Mouse (Mus musculus) frontal cortex, adult 2 months (tissue): ENCODE results near the gene Med20. TPM values are rescaled to one million over a fixed set of nuclear protein-coding genes. Genes with fewer than 3 reads are reported as not detected.
"Not testable (repeated sequence)": the region's sequence is repeated elsewhere in the genome, so short reads cannot be mapped to it uniquely, and the experiment has no call there.

ENCODE experiments used
- DNase-seq, 2 experiments: peaks; one replicate each; pipeline ENCODE4 v3.0.0; 2022; ENCODE audit warnings: low spot score in 1 of 2; ENCODE audit errors: extremely low spot score in 1 of 2
- polyA plus RNA-seq: library from polyadenylated mRNA; depleted of rRNA; stranded (reverse); fragments of >200 nt; gene quantifications from 2 replicates; pipeline ENCODE4 v1.2.3, GENCODE M21; 2012

Med20 gene
- polyA plus RNA-seq, 1 experiment = 33.2 TPM

GRCm38 (mm10) chr17:47625088-47625487, 13.7 kb downstream of the Med20 start:
- no peak for DNase-seq

DNA sequence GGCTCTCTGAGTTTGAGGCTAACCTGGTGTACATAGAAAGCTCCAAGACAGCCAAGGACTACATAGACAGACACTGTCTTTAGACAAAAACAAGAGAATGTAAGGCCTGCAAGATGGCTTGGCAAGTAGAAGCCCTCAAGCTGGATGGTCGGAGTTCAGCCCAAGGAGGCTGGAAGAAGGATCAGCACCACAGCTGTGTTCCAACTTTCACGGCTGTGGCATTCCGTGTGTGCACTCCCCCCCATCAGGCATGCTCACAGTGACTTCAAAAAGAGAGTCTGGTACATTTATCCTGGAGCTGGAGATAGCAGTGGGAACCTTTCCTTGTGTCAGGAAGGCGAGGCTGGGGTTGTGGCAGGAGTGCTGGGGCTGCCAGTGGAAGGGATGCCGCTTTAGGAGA, 14.6 kb downstream of the Med20 start:
- DNase-seq = no peak

GRCm38 (mm10) chr17:47627791-47628190, 16.4 kb downstream of the Med20 start:
- no peak for DNase-seq

- peak; percentile 86 to 92 for DNase-seq
These were observed 17.7 kb downstream of the Med20 start for GRCm38 (mm10) chr17:47628851-47629676.

DNA sequence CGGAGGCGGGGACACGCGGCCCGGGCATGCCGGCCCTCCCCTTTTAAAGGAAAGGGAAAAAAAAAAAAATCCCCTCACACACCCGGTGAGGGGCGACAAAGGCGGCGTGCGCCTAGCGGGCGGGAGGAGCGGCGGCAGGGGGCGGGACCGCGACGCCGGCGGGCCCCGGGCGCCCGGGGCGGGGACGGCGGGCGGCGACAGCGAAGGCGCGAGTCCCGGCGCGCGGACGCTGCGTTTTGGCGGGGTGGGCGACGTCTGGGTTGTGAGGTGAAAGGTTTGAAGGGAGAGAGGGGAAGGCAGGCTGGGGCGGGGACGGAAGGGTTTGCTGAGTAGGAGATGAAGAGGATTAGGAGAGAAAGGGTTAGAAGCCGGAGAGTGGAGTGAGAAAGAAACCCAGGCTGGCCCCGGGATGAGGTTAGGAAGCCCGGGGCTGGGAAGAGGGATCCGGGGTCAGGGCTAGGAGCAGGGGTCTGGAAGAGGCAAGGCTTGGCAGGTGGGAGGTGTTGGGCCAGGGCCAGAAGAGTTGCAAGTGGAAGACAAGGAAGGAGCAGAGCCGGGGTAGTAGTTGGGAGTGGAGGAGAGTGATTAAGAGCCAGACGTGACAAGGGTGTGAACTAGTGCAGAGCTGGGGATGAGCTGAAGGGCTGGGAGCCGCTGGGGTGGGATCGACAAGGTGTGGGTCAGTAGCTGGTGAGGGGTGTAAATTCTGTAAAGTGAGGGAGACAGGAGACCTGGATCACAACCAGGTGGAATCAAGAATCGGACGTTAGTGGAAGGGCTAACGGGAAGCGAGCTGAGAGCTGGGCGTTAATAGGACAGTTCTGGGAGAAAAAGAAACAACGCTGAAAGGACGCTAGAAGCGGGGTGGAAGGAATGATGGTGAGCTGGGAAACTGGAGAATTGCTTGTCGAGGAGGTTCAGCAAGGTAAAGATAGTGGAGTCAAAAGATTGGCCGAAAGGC, 18.6 kb downstream of the Med20 start:
- DNase-seq = peak in 1 of 2 experiments; percentile 38

GRCm38 (mm10) chr17:47630678-47631065, 19.3 kb downstream of the Med20 start, which contains the start of gene Usp49:
Usp49 (plus strand) TSS chr17:47630690.
- DNase-seq = no peak

- no peak for DNase-seq
These were observed 20.9 kb downstream of the Med20 start for GRCm38 (mm10) chr17:47632181-47632840.

DNA sequence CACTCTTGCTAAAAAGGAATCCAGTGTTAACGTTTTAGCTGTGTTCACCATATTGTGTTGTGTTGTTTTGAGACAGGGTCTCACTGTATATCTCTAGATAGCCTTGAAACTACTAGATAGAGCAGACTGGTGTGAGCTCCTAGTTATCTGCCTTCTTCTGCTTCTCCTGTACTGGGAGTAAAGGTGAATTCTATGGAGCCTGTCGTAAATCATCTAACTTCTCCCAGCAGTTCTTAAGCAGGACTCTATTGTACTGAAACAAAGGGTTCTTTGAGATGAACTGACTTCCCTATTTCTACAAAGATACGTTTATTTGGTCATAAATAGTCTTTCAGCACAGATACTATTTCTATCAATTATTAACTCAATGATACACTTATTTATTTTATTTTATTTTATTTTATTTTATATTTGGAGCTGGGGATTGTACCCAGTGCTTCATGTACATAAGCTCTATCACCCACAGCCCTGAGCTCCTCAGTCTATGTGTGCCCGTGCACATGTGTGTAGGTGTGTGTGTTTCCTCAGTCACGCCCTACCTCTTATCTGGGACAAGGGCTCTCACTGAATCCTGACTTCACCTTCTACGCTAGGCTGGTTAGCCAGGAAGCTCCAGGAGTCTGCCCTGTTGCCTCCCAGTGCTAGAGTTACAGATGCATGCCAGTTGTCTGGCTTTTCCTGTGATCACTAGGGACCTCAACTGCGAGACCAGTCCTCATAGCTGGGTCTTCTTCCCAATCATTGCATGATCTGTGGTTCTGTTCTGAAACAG, 22.8 kb downstream of the Med20 start:
- no peak for DNase-seq

DNA sequence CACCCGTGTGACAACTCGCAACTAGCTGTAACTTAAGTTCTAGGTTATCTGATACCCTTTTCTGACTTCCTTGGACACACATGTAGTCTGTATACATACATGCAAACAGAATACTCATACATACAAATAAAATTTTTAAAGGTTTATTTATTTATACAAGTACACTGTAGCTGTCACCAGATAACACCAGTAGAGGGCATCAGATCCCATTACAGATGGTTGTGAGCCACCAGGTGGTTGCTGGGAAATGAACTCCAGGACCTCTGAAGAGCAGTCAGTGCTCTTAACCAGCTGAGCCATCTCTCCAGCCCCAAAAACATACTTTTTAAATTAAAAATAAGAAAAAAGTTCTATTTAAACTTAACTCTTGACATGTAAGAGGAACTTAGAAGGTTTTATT, 31.6 kb downstream of the Med20 start:
- DNase-seq = no peak

DNA sequence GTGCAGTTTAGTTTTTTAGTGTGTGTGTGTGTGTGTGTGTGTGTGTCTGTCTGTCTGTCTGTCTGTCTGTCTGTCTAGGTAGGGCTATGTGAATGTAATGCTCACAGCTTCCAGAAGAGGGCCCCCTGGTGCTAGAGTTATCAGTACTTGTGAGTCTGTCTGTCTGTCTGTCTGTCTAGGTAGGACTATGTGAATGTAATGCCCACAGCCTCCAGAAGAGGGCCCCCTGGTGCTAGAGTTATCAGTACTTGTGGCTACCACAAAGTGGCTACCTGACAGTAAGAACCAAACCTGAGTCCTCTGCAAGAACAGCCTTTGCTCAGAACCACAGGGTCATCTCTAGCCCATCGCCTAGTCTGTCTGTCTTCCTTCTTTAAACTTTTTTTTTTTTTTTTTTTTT, 35.3 kb downstream of the Med20 start:
- peak; percentile 36 to 63 for DNase-seq

- no peak for DNase-seq
These were observed 37.6 kb downstream of the Med20 start for GRCm38 (mm10) chr17:47648966-47649365.

DNA sequence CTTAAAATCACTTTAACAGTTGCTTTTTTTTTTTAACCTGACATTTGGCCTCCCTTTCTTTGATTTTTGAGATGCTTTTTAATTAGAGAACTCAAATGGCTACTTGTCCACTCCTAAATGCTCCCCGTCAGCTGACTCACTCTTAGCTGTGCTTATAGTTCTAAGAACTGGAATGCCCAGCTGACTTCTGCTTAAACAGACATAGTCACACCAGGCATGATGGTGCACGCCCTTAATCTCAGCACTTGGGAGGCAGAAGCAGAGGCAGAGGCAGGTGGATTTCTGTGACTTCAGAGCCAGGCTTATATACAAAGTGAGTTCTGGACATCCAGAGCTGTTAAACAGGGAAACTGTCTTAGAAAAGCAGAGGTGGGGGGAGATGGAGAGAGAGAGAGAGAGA, 40.6 kb downstream of the Med20 start:
- DNase-seq = no peak

GRCm38 (mm10) chr17:47654346-47654745, 43.0 kb downstream of the Med20 start:
- not testable (repeated sequence) for DNase-seq

DNA sequence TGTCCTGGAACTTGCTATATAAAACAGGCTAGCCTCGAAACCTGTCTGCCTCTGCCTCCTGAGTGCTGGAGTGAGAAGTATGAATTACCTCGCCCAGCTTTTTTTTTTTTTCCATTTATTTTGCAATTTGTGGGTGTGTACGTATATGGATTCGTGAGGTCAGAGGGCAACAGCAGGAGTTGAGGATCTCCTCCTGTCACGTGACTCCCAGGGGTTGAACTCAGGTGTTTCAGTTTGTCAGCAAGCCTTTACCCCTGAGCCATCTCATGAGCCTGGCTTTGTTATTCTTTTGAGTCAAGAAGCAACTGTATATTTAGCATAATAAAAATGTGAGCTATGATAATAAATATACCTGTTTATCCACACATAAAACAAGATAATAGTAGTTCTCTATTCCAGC, 44.3 kb downstream of the Med20 start:
- DNase-seq = no peak

GRCm38 (mm10) chr17:47657901-47658300, 46.5 kb downstream of the Med20 start:
- DNase-seq = no peak

GRCm38 (mm10) chr17:47658741-47659243, 47.4 kb downstream of the Med20 start:
- DNase-seq = no peak

DNA sequence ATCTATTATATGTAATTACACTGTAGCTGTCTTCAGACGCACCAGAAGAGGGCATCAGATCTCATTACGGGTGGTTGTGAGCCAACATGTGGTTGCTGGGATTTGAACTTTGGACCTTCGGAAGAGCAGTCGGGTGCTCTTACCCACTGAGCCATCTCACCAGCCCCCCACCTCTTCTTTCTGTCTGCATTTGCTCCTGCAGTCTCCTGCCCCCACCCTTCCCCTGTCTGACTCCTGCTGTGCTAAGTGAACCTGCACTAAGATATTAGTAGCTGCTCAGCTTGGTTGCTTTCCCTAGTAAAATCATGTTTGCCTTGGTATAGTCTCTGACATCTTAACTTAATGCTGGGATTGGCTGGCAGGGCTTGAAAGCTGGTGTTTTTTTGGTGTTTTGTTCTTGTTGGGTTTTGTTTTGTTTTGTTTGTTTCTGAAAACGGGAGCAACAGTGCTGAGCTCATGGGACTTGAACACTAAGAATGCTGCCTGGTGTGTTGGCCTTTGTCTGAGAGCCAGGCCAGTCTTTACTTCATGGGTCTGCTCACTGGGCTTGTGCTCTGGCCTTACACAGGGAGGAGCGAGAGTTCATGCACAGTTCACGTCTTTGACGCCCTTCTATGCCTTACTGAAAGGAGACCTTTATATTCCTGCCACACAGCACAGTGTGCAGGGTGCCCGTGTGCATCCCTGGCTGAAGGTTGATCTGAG, 51.8 kb downstream of the Med20 start:
- DNase-seq = no peak

DNA sequence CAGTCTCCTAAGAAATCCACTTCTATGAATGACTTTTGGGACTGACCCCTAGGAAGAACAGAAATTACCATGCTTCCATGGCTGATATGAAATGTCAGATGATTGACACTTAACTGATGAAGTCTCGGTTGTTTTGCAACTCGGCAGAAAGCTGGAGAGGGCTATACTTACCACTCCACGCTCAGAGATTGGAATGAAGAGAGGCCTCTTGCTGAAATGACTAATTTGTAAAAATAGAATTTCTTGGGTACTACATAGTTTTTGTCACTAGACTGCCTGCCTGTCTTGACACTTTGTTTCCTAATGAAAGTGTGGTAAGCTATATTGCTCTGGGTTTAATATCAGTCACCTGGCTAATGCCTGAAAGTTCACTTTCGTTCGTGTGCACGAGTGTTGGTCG, 53.1 kb downstream of the Med20 start:
- no peak for DNase-seq

DNA sequence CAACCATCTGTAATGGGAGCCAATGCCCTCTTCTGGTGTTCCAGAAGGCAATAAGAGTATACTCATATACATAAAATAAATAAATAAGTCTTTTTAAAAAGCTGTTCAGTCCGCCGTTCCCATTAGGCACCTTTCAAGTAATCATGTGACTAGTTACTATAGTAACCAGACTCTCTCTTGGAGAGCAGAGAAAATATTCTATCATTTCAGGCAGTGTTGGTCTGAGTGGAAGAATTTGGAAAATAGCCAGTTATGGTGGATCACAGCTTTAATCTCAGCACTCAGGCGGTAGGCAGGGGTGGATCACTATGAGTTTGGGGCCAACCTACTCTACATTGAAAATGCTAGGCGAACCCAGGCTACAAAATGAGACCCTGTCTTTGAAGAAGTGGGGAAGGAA, 57.8 kb downstream of the Med20 start:
- no peak for DNase-seq

DNA sequence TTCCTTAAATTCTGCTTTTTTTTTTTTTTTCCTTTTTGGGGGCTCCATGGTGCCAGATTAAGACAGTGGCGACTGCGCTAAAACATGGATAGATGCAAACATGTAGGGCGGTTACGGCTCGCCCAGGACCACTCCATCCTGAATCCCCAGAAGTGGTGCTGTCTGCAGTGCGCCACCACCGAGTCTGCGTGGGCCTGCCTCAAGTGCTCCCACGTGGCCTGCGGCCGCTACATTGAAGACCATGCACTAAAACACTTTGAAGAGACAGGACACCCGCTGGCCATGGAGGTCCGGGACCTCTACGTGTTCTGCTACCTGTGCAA, 60.6 kb downstream of the Med20 start:
- DNase-seq = no peak
